Mouse (Mus musculus): ENCODE measurements around the gene Srek1. TPM values are rescaled to one million over a fixed set of nuclear protein-coding genes. Genes with fewer than 3 reads are reported as not detected.

Srek1 gene
- polyA plus RNA-seq, 1 experiment from 2014 or later: 107 TPM

DNA sequence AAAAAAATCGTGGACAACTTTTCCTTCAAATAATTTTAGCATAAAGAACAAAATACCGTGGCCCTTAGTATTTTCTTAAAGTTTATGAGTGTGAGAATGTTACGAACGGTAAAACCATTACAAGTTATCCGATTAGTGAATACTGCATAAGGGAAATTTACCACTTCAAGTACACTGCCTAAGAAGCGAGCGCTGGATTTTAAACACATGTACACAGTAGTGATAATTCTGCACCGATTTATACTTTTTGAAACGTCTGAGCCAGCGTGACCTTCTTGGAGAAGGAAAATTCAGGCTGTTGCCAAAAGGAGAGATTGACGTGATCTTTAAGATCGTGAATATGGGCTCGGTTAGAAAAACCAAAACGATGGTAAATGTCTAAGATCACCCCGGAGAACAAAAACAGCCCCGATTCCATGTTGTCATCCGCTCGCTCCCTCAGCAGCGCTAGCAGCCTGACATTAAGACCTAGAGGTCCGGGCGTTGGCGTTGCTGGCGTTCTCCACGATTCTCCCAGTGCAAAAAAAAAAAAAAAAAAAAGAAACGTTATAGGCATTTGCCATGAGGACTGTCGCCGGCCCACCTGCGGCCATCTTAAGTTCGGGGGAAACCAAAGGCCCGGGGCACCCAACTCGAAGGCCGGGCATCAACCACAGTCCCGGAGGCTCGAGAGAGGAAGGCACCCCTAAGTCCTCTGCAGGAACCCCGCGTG, 845 bp downstream of the Srek1 start:
- peak overlapping the region; percentile 84 for H3K9ac ChIP-seq
- no peaks in the 10 kb centered on the region; the same call in 1 of the 2 replicates for H3K36me3 ChIP-seq
- H3K9me3 ChIP-seq: no peaks in the 10 kb centered on the region
- peak overlapping the region; percentile 68 for H3K4me3 ChIP-seq
- H3K27ac ChIP-seq: peak overlapping the region; percentile 98
- peak overlapping the region; percentile 65 for H3K4me2 ChIP-seq (replicated peaks)
- 1% methylated on average over 36 of the region's 36 CpGs for WGBS
- peaks cover 32% of the 10 kb centered on the region for H3K4me1 ChIP-seq
- no peaks in the 10 kb centered on the region for H3K27me3 ChIP-seq
- peak; percentile 65 for ATAC-seq (ENCODE audit: low FRiP score, low read depth)

DNA sequence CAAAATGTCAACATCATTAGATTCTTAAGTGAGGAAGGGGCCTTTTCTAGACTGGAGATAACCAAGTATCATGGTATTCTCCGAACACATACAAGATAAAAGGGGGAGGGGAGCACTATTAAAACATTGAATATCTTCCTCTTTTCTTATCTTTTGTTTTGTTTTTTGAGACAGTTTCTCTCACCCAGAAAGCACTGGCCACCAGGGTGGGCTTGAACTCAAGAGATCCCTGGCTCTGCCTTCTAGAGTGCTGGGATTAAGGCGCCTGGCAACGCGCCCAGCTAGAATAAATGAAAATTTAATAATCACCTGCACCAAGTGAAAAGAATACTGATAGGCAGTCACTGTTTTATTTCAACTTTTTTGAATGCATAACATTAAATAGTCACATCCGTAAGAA, 1.5 kb downstream of the Srek1 start:
- no peaks in the 10 kb centered on the region for H3K27me3 ChIP-seq
- H3K9me3 ChIP-seq: no peaks in the 10 kb centered on the region
- H3K4me2 ChIP-seq (replicated peaks): peak overlapping the region; percentile 65
- 55% methylated on average over 5 of the region's 5 CpGs for WGBS
- H3K36me3 ChIP-seq: no peaks in the 10 kb centered on the region; the same call in 1 of the 2 replicates
- no peak for ATAC-seq (ENCODE audit: low FRiP score, low read depth)
- no peak overlapping the region for H3K27ac ChIP-seq
- peak overlapping the region; percentile 68 for H3K4me3 ChIP-seq
- H3K9ac ChIP-seq: peak overlapping the region; percentile 84
- peaks cover 33% of the 10 kb centered on the region for H3K4me1 ChIP-seq

DNA sequence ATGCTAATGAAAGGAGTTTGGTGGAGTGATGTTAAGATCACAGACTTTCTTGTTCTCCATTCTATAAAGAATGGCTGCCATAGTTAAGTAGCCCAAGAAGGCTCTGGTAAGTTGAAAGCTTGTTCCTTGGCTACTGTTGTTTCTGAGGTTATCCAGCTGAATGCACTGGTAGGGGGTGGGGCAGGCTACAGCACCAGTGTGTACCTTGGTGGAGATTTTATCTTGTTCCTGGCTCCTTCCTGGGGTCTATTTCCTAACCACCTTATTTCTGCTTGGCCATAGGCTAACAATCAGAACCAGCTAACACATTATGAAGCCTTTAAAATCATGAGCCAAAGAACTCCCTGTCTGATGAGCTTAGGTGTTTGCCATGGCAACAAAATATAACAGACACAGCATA, 3.6 kb downstream of the Srek1 start:
- Histone ChIP-seq H3K27me3 (no peaks in the 10 kb centered on the region), H3K4me2 (replicated peaks) (no peak overlapping the region), H3K36me3 (peaks cover 13% of the 10 kb centered on the region), H3K9ac (no peak overlapping the region), H3K9me3 (no peaks in the 10 kb centered on the region), H3K4me1 (peaks cover 36% of the 10 kb centered on the region), H3K4me3 (no peak overlapping the region), H3K27ac (no peak overlapping the region)
- no peak for ATAC-seq (ENCODE audit: low FRiP score, low read depth)

DNA sequence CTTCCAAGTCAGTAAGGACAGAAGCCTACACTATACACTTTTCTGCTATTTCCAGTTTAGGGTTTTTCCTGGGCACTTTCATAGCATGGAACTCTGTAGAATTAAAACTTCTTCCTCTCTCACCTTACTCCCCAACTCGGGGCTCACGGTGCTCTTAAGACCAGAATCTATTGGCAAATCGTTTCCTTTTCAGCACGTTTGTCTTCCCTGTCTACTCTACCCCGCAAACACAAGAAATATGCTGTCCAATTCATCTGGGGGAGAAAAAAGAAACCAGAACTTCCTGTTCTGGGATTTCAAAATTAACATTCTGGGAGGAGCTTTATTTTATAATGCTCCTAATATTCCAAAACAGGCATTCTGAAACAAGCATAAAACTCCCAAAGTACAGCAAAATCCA, 6.5 kb downstream of the Srek1 start:
- no peak overlapping the region for H3K4me3 ChIP-seq
- 0 out of 2 replicates have a peak overlapping the region, but pooled peaks have one; percentile 11 for H3K4me2 ChIP-seq (replicated peaks)
- WGBS: 32% methylated on average over 5 of the region's 5 CpGs
- H3K36me3 ChIP-seq: peaks cover 21% of the 10 kb centered on the region
- no peaks in the 10 kb centered on the region for H3K9me3 ChIP-seq
- H3K27me3 ChIP-seq: no peaks in the 10 kb centered on the region
- no peak for ATAC-seq (ENCODE audit: low FRiP score, low read depth)
- H3K9ac ChIP-seq: no peak overlapping the region
- peak overlapping the region; percentile 63 for H3K27ac ChIP-seq
- peaks cover 28% of the 10 kb centered on the region for H3K4me1 ChIP-seq

DNA sequence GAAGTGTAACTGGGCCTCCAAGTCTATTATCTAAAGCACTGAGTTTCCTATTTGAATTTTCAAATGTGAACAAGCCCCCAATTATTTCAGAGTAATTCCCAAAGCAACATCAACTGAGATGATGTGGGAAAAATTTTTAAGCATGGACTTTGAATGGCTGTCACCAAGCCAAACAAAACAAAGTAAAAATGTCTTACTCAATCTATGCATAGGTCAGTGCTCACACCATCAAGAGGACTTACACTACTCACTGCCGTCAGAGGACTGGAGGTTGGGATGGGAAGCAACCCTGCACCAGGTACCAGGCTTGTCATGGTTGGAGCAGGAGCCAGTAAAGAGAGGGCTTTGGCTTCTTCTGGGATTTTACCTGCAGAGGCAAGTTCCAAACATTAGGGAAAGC, 10.8 kb downstream of the Srek1 start:
- Histone ChIP-seq H3K27ac (no peak overlapping the region), H3K27me3 (no peaks in the 10 kb centered on the region), H3K36me3 (peaks cover 55% of the 10 kb centered on the region), H3K4me3 (no peak overlapping the region), H3K9me3 (no peaks in the 10 kb centered on the region), H3K4me2 (replicated peaks) (no peak overlapping the region), H3K4me1 (peaks cover 8% of the 10 kb centered on the region), H3K9ac (no peak overlapping the region)
- no peak for ATAC-seq (ENCODE audit: low FRiP score, low read depth)
- WGBS: 68% methylated on average over 1 of the region's 1 CpGs

DNA sequence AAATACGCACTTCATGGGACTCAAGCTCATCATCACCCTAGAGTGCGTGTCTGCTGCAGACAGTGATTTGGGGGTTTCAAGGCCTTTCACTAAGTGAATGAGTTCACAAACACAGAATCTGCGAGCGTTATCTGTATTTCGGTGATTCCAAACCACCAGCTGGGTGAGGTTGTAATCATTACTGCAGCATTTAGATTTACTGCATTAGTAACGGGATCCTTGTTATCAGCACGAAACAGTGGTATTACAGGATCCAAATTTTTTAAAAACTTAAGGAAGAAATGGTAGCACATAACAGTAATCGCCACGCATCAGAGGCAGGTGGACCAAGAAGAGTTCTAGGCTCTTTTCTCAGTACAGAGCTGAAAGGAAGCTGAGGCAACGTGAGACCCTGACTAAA, 12.4 kb downstream of the Srek1 start:
- H3K4me3 ChIP-seq: no peak overlapping the region
- no peak overlapping the region for H3K9ac ChIP-seq
- no peaks in the 10 kb centered on the region for H3K9me3 ChIP-seq
- H3K4me2 ChIP-seq (replicated peaks): no peak overlapping the region
- H3K27ac ChIP-seq: no peak overlapping the region
- WGBS: 91% methylated on average over 10 of the region's 10 CpGs
- peaks cover 67% of the 10 kb centered on the region for H3K36me3 ChIP-seq
- H3K27me3 ChIP-seq: no peaks in the 10 kb centered on the region
- H3K4me1 ChIP-seq: peaks cover 7% of the 10 kb centered on the region
- no peak for ATAC-seq (ENCODE audit: low FRiP score, low read depth)

DNA sequence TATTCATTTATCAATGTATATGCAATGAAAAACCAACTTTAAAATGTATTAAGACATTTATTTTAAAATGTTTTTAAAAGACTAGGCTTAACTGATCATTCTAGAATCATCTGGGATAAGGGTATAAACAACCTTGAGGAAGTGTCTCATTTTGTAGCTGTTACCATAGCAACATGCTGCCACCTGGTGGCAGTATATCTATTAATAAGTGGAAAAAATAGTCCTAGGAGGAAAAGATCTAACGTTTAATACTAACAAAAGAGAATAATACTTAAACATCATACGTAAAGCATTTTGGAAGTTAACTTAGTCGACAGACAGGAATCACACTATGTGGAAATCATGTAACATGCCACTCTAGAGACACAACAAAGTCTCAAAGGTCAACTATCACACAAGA, 23.0 kb downstream of the Srek1 start:
- Histone ChIP-seq H3K27ac (no peak overlapping the region), H3K9me3 (no peaks in the 10 kb centered on the region), H3K36me3 (peaks cover 79% of the 10 kb centered on the region), H3K9ac (no peak overlapping the region), H3K4me3 (no peak overlapping the region), H3K4me2 (replicated peaks) (no peak overlapping the region), H3K27me3 (no peaks in the 10 kb centered on the region), H3K4me1 (no peaks in the 10 kb centered on the region)
- WGBS: 53% methylated on average over 3 of the region's 3 CpGs
- no peak for ATAC-seq (ENCODE audit: low FRiP score, low read depth)

DNA sequence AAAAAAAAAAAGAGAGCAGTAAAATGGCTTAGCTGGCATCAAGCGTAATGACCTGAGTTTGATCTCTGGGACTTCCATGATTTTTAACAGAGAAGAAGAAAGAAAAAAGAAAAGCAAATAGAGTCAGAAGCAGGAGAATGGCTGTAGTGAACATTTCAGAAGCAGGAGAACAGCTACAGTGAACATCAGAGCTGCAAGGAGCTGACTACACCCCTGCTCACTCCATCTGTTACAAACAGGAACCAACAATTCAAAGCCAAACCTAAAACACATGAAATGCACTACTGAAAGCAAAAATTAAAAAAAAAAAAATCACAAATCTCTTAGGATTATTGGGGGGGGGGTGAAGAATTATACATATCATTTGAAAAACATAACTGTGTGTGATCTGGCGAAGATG, 28.7 kb downstream of the Srek1 start:
- Histone ChIP-seq H3K9me3 (no peaks in the 10 kb centered on the region), H3K9ac (no peak overlapping the region), H3K4me2 (replicated peaks) (no peak overlapping the region), H3K4me1 (no peaks in the 10 kb centered on the region), H3K27ac (no peak overlapping the region), H3K36me3 (peaks cover 82% of the 10 kb centered on the region), H3K27me3 (no peaks in the 10 kb centered on the region), H3K4me3 (no peak overlapping the region)
- no peak for ATAC-seq (ENCODE audit: low FRiP score, low read depth)
- WGBS: 86% methylated on average over 2 of the region's 2 CpGs

DNA sequence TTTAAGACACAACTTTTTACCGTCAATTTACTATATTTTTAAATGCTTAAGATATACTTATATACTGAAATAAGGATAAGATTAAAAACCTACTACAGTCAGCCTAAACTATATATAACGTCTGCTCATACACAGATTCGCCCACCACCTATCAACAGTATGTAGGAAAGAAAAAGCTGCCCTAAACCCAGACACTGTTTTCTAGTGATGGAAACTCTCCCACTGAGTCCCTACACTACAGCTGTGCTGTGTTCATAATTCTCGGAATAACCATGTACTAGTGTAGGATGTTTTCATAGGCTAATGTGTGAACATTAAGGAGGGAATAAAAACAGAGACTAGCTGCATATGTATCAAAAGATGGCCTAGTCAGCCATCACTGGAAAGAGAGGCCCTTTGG, 29.2 kb downstream of the Srek1 start:
- no peak overlapping the region for H3K9ac ChIP-seq
- no peak overlapping the region for H3K4me3 ChIP-seq
- no peaks in the 10 kb centered on the region for H3K9me3 ChIP-seq
- no peaks in the 10 kb centered on the region for H3K27me3 ChIP-seq
- no peak overlapping the region for H3K4me2 ChIP-seq (replicated peaks)
- ATAC-seq (ENCODE audit: low FRiP score, low read depth): no peak
- no peak overlapping the region for H3K27ac ChIP-seq
- WGBS: 93% methylated on average over 4 of the region's 4 CpGs
- H3K36me3 ChIP-seq: peaks cover 80% of the 10 kb centered on the region
- H3K4me1 ChIP-seq: no peaks in the 10 kb centered on the region

DNA sequence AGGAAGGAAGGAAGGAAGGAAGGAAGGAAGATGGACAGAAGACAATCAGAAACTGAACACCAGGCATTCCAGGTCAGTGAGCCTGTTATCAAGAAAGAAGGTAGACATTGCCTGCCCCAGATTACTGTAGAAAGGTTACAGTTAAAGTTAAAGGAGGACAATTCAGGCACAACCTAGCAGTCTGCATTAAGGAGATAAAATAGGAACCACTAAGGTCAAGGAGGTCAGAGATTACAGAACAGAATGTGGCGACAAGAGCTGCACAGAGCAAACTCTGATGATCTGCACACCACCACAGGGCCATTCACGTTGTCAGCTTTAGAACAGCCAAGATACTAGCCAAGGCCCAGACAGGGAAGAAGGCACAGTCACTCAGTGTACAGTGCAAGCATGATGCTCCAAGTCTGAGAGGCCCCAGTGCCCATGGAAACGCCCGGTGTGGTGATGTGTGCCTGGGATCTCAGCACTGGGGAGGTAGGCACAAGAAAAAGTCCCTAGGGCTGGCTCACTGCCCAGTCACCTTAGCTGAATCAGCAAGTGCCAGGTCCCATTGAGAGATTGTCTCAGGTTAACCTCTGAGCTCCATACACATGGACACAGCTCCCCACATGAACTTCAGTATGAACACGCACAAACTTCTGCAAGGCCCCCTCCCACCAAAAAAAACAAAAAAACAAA, 38.9 kb downstream of the Srek1 start:
- H3K36me3 ChIP-seq: peaks cover 42% of the 10 kb centered on the region
- no peak overlapping the region for H3K27ac ChIP-seq
- no peaks in the 10 kb centered on the region for H3K27me3 ChIP-seq
- no peaks in the 10 kb centered on the region for H3K9me3 ChIP-seq
- no peak for ATAC-seq (ENCODE audit: low FRiP score, low read depth)
- no peak overlapping the region for H3K4me2 ChIP-seq (replicated peaks)
- H3K9ac ChIP-seq: no peak overlapping the region
- H3K4me3 ChIP-seq: no peak overlapping the region
- 92% methylated on average over 5 of the region's 5 CpGs for WGBS
- H3K4me1 ChIP-seq: no peaks in the 10 kb centered on the region

DNA sequence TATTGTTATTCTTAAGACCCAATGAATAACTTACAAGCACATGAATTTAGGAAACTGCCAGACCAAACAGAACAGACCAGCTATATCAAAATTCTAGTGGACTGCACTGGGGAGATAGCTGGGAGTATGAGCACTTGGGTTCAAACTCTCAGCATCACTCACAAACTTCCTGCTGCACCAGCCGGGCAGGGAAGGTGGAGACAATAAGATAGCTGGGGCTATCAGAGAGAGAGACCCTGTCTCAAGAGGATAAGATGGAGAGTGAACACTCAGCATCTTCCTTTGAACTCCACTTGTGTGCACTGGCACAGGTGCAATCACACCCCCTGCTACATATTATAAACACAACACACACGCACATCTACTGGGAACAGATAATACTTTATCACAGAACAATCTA, 47.5 kb downstream of the Srek1 start:
- H3K27ac ChIP-seq: no peak overlapping the region
- 83% methylated on average over 2 of the region's 2 CpGs for WGBS
- ATAC-seq (ENCODE audit: low FRiP score, low read depth): no peak
- H3K36me3 ChIP-seq: no peaks in the 10 kb centered on the region
- no peaks in the 10 kb centered on the region for H3K27me3 ChIP-seq
- no peak overlapping the region for H3K9ac ChIP-seq
- H3K4me2 ChIP-seq (replicated peaks): no peak overlapping the region
- H3K9me3 ChIP-seq: 0 out of 2 replicates have a peak, but pooled peaks cover under 1% of the 10 kb centered on the region
- no peak overlapping the region for H3K4me3 ChIP-seq
- H3K4me1 ChIP-seq: no peaks in the 10 kb centered on the region

DNA sequence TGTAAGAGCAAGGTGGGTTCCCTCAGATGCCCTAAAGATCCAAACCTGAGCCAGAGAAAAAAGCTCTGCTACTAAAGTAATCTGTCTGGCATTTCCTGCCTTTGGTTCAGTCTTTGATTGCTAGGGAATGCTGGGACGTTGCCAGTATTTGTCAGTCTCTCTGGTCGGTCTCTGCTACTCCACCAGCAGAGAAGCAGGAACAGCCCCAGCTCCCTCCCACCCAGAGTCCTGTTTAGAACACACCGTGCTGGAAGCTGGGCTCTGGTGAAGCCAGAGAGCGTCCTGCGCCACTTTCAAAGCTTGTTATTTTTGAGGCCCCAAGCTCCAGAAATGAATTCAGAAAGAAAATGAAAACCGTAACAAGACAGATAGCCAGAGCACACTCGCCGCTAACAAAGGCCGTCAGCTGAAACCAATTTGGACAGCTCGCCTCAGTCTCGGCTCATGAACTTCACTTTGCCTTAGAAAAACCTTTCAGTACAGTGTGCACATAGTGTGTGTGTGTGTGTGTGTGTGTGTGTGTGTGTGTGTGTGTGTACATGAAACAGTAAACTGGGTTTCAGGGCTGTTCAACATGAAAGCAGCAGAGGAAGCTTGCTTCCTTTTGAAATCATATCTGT, 62.9 kb downstream of the Srek1 start:
- no peak overlapping the region for H3K9ac ChIP-seq
- no peaks in the 10 kb centered on the region for H3K36me3 ChIP-seq
- peak overlapping the region; percentile 78; the same call in 1 of the 2 replicates for H3K27ac ChIP-seq
- peak; percentile 69 for ATAC-seq (ENCODE audit: low FRiP score, low read depth)
- no peaks in the 10 kb centered on the region for H3K9me3 ChIP-seq
- H3K4me2 ChIP-seq (replicated peaks): peak overlapping the region; percentile 29
- H3K27me3 ChIP-seq: no peaks in the 10 kb centered on the region
- peaks cover 11% of the 10 kb centered on the region; the same call in 1 of the 2 replicates for H3K4me1 ChIP-seq
- WGBS: 38% methylated on average over 11 of the region's 11 CpGs
- H3K4me3 ChIP-seq: no peak overlapping the region
